Mouse (Mus musculus) midbrain, embryonic 12.5 days (tissue): ENCODE measurements around the gene 2810006K23Rik. TPM values are rescaled to one million over a fixed set of nuclear protein-coding genes. Genes with fewer than 3 reads are reported as not detected.

Experiments used
- ATAC-seq: fragments of 200-750 bp; cut with Nextera tagmentation; 2 replicates; pipeline ENCODE4 v1.8.0; 2017; ENCODE audit warnings: low read depth, moderate TSS enrichment, moderate library complexity; ENCODE audit not compliant: low FRiP score
- H3K27ac ChIP-seq: fragments of 300-500 bp; sonication (generic); replicated peaks from 2 replicates; pipeline ENCODE4 v1.5.1; 2016; ENCODE audit warnings: mild to moderate bottlenecking
- H3K27me3 ChIP-seq: fragments of 300-500 bp; sonication (generic); 2 replicates; pipeline ENCODE4 v1.6.1; 2016; ENCODE audit warnings: mild to moderate bottlenecking
- H3K36me3 ChIP-seq: fragments of 300-500 bp; sonication (generic); 2 replicates; pipeline ENCODE4 v1.6.1; 2016
- H3K4me1 ChIP-seq: fragments of 300-500 bp; sonication (generic); 2 replicates; pipeline ENCODE4 v1.6.1; 2016
- H3K4me2 ChIP-seq: fragments of 300-500 bp; sonication (generic); replicated peaks from 2 replicates; pipeline ENCODE4 v1.6.1; 2016; ENCODE audit warnings: mild to moderate bottlenecking, moderate library complexity
- H3K4me3 ChIP-seq: fragments of 300-500 bp; sonication (generic); 2 replicates; pipeline ENCODE4 v1.5.1; 2016; ENCODE audit warnings: mild to moderate bottlenecking
- H3K9ac ChIP-seq: fragments of 300-500 bp; sonication (generic); replicated peaks from 2 replicates; pipeline ENCODE4 v1.6.1; 2016; ENCODE audit warnings: mild to moderate bottlenecking, moderate library complexity
- H3K9me3 ChIP-seq: fragments of 300-500 bp; sonication (generic); 2 replicates; pipeline ENCODE4 v1.6.1; 2016; ENCODE audit warnings: mild to moderate bottlenecking
- WGBS: fragments of 180-500 bp; shearing (Covaris S2); methylation state at CpG from one replicate; pipeline ENCODE4 v1.1.7; 2016; 5-methylcytosine and 5-hydroxymethylcytosine counted together
- polyA plus RNA-seq: library from polyadenylated mRNA; unstranded; fragments of >200 nt; fragmentation: Nextera tagmentation; extraction: Ambion mirVana; gene quantifications from 2 replicates; pipeline ENCODE4 v1.2.1, GENCODE M21; 2016

2810006K23Rik gene
- polyA plus RNA-seq, 1 experiment from 2014 or later: 22.8 TPM

DNA sequence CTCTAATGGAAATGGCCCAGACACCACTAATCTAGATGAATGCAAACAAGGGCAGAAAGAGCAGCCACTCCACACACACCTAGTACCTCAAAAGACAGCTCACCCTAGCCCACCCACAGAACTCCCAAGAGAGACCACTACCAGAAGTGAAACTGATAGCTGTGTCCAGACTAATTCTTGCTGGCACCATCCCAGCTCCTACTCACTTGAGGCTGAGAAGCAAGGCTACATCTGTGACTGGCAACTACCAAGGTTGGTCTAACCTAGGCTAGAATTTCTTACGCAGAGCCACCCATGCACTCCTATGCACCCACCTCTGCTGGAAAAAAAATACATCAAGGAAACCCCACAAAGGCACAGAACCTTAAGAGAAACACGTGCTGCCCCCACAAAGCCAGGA, 22.5 kb downstream of the 2810006K23Rik start:
- Histone ChIP-seq H3K4me3 (peak overlapping the region; percentile 99), H3K4me2 (peak overlapping the region; percentile 94), H3K9me3 (no peaks in the 10 kb centered on the region), H3K27me3 (no peaks in the 10 kb centered on the region), H3K9ac (peak overlapping the region; percentile 100), H3K27ac (peak overlapping the region; percentile 99), H3K36me3 (peaks cover 34% of the 10 kb centered on the region), H3K4me1 (peaks cover 33% of the 10 kb centered on the region)
- WGBS: 68% methylated on average over 2 of the region's 2 CpGs
- ATAC-seq: no peak

GRCm38 (mm10) chr5:124351111-124351560, 23.2 kb downstream of the 2810006K23Rik start:
- H3K36me3 ChIP-seq: peaks cover 32% of the 10 kb centered on the region
- H3K4me3 ChIP-seq: peak overlapping the region; percentile 99
- 12% methylated on average over 7 of the region's 7 CpGs for WGBS
- H3K9ac ChIP-seq: peak overlapping the region; percentile 100
- peaks cover 35% of the 10 kb centered on the region for H3K4me1 ChIP-seq
- H3K9me3 ChIP-seq: no peaks in the 10 kb centered on the region
- peak overlapping the region; percentile 94 for H3K4me2 ChIP-seq
- peak; percentile 73 for ATAC-seq
- H3K27ac ChIP-seq: peak overlapping the region; percentile 99
- H3K27me3 ChIP-seq: no peaks in the 10 kb centered on the region

- H3K4me3 ChIP-seq: peak overlapping the region; percentile 99
- peak overlapping the region; percentile 100 for H3K9ac ChIP-seq
- WGBS: 30% methylated on average over 3 of the region's 3 CpGs
- peak; percentile 6; the same call in 1 of the 2 replicates for ATAC-seq
- no peaks in the 10 kb centered on the region for H3K9me3 ChIP-seq
- H3K4me1 ChIP-seq: peaks cover 37% of the 10 kb centered on the region
- peaks cover 27% of the 10 kb centered on the region for H3K36me3 ChIP-seq
- H3K27ac ChIP-seq: peak overlapping the region; percentile 99
- no peaks in the 10 kb centered on the region for H3K27me3 ChIP-seq
- peak overlapping the region; percentile 94 for H3K4me2 ChIP-seq
These were observed 23.7 kb downstream of the 2810006K23Rik start for GRCm38 (mm10) chr5:124351604-124352003.

- Histone ChIP-seq H3K4me3 (peak overlapping the region; percentile 99), H3K9ac (peak overlapping the region; percentile 100), H3K27ac (peak overlapping the region; percentile 99), H3K4me2 (peak overlapping the region; percentile 94), H3K9me3 (no peaks in the 10 kb centered on the region), H3K36me3 (peaks cover 21% of the 10 kb centered on the region), H3K4me1 (peaks cover 39% of the 10 kb centered on the region), H3K27me3 (no peaks in the 10 kb centered on the region)
- 1% methylated on average over 23 of the region's 30 CpGs for WGBS
- ATAC-seq: peak; percentile 91
These were observed 24.4 kb downstream of the 2810006K23Rik start for GRCm38 (mm10) chr5:124352141-124352920.

GRCm38 (mm10) chr5:124353011-124353725, 25.3 kb downstream of the 2810006K23Rik start:
- Histone ChIP-seq H3K9ac (peak overlapping the region; percentile 100), H3K4me3 (peak overlapping the region; percentile 99), H3K27ac (peak overlapping the region; percentile 99), H3K27me3 (no peaks in the 10 kb centered on the region), H3K4me2 (peak overlapping the region; percentile 94), H3K36me3 (peaks cover 18% of the 10 kb centered on the region), H3K9me3 (no peaks in the 10 kb centered on the region), H3K4me1 (peaks cover 39% of the 10 kb centered on the region)
- WGBS: 0% methylated on average over 32 of the region's 32 CpGs
- no peak for ATAC-seq

DNA sequence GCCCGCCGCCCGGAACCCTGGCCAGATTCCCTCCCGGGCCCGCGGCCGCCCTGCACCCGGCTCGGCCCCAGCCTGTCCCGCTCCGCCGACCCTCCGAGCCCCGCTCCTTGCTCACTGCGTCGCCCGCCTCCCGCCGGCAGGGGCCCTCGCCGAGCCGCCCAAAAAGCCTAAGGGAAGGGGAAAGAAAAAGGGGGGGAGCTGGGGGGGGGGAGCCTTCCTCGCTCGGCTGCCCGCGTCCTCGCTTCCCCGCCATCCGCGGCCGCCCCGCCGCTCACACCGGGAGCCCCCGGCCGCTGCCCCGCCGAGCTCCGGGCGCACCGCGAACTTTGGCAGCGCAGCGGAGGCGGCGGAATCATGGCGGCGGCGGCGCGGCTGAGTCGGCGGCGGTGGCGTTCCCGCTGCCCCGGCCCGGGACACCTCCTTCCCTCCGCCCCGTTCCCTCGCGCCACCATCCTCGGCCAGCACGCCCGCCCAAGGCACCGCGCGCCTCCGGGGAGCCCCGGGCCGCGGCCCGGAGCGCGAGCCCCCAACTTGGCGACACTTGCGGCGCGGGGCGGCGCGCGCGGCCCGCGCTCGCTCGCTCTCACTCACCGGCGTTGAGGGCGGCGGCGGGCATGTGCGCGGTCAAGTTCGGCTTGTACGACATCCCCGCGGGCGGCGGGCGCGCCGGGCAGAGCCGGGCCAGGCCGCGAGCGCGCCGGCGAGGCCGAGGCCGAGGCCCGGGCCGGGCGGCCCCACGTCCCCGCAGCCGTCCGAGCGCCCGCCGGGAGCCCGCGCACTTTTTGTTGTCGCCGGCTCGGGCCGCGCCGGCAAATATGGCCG, 26.0 kb downstream of the 2810006K23Rik start:
- Histone ChIP-seq H3K4me3 (peak overlapping the region; percentile 99), H3K9ac (peak overlapping the region; percentile 100), H3K27ac (peak overlapping the region; percentile 99), H3K4me1 (peaks cover 37% of the 10 kb centered on the region), H3K27me3 (no peaks in the 10 kb centered on the region), H3K9me3 (no peaks in the 10 kb centered on the region), H3K4me2 (peak overlapping the region; percentile 94), H3K36me3 (peaks cover 10% of the 10 kb centered on the region)
- WGBS: under 1% methylated on average over 27 of the region's 132 CpGs
- ATAC-seq: no peak

GRCm38 (mm10) chr5:124354574-124355424, 26.9 kb downstream of the 2810006K23Rik start:
- Histone ChIP-seq H3K9ac (peak overlapping the region; percentile 100), H3K27ac (peak overlapping the region; percentile 99), H3K4me2 (peak overlapping the region; percentile 62), H3K36me3 (peaks cover 2% of the 10 kb centered on the region; the same call in 1 of the 2 replicates), H3K4me1 (peaks cover 28% of the 10 kb centered on the region), H3K9me3 (no peaks in the 10 kb centered on the region), H3K27me3 (no peaks in the 10 kb centered on the region), H3K4me3 (peak overlapping the region; percentile 99)
- peak; percentile 23; the same call in 1 of the 2 replicates for ATAC-seq
- WGBS: under 1% methylated on average over 52 of the region's 60 CpGs

DNA sequence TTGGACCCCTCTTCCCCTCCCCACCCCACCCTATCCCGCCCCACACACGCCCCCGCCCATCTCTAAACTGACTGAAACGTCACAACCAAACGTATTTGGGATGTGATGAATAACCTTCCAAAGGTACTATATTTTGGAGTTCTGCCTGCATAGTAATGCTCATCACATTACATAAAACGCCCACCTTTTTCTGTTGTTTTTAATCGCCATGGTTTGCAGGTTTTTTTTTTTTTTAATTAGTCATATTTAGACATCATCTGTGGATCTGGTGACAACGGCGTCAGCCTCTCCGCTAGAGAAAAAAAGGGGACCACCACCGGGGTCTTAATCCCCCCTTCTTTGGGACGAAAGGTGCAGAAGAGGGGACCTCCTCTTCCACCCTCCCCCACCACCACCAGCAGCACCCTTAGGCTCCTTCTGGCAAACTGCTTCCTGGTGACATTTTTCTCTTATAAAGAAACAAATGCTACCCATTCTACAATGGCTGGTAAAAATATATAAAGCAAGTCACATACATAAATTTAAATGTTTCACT, 27.6 kb downstream of the 2810006K23Rik start:
- Histone ChIP-seq H3K4me2 (peak overlapping the region; percentile 62), H3K36me3 (no peaks in the 10 kb centered on the region), H3K9ac (peak overlapping the region; percentile 100; the same call in 1 of the 2 replicates), H3K27ac (0 out of 2 replicates have a peak overlapping the region, but pooled peaks have one; percentile 30), H3K9me3 (no peaks in the 10 kb centered on the region), H3K27me3 (no peaks in the 10 kb centered on the region), H3K4me3 (peak overlapping the region; percentile 99), H3K4me1 (peaks cover 22% of the 10 kb centered on the region)
- WGBS: under 1% methylated on average over 12 of the region's 12 CpGs
- ATAC-seq: no peak

DNA sequence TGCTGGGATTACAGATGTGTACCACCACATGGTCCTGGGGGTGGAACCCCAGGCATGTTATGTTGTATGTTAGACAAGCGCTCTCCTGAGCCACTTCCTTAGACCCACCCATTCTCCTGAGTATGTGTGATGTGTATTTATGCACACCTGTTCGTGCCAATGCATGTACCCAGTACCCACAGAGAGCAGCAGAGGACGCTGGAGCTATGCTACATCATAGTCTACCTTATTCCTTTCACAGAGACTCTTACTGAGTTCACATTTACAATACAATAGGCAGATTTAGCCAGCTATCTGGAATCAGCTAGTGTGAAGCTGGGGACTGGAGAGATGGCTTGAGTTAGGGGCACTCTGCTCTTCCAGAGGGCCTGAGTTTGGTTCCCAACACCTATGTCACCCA, 28.8 kb downstream of the 2810006K23Rik start:
- H3K4me3 ChIP-seq: no peak overlapping the region
- H3K4me2 ChIP-seq: no peak overlapping the region
- peaks cover 10% of the 10 kb centered on the region for H3K4me1 ChIP-seq
- H3K36me3 ChIP-seq: no peaks in the 10 kb centered on the region
- 39% methylated on average over 3 of the region's 3 CpGs for WGBS
- ATAC-seq: no peak
- H3K27ac ChIP-seq: no peak overlapping the region
- no peaks in the 10 kb centered on the region for H3K27me3 ChIP-seq
- H3K9ac ChIP-seq: no peak overlapping the region
- H3K9me3 ChIP-seq: no peaks in the 10 kb centered on the region

DNA sequence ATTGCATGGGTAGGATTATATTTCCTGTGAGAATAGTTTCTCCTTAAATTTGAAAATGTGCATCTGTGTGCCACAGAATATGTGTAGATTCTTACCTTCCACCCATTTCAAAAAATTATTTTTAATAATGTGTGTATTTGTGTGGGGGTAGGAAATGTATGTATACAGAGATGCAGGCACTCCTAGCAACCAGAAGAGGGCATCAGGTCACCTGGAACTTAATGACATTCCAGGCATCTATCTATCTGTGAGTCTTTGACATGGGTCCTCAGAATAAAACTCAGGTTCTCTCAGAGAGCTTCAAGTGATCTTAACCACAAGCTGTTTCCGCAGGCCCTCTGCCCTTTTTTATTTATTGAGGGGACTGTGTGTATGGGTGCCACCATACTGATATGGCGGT, 31.8 kb downstream of the 2810006K23Rik start:
- Histone ChIP-seq H3K27ac (no peak overlapping the region), H3K4me1 (peaks cover 7% of the 10 kb centered on the region; the same call in 1 of the 2 replicates), H3K27me3 (no peaks in the 10 kb centered on the region), H3K36me3 (no peaks in the 10 kb centered on the region), H3K4me2 (no peak overlapping the region), H3K9ac (no peak overlapping the region), H3K4me3 (no peak overlapping the region), H3K9me3 (no peaks in the 10 kb centered on the region)
- WGBS: 76% methylated on average over 2 of the region's 2 CpGs
- no peak for ATAC-seq
